Mouse (Mus musculus) embryonic facial prominence, embryonic 10.5 days (tissue): ENCODE measurements around the gene B4gat1. TPM values are rescaled to one million over a fixed set of nuclear protein-coding genes. Genes with fewer than 3 reads are reported as not detected.

Experiments used
- DNase-seq: peaks from one replicate; pipeline ENCODE4 v3.0.0-alpha.2; 2017; ENCODE audit warnings: low spot score
- H3K27ac ChIP-seq: fragments of 300-500 bp; sonication (generic); replicated peaks from 2 replicates; pipeline ENCODE4 v1.5.1; 2016; ENCODE audit warnings: mild to moderate bottlenecking
- H3K27me3 ChIP-seq: fragments of 300-500 bp; sonication (generic); replicated peaks from 2 replicates; pipeline ENCODE4 v1.6.1; 2016; ENCODE audit warnings: low read depth, mild to moderate bottlenecking; ENCODE audit not compliant: poor library complexity, severe bottlenecking
- H3K36me3 ChIP-seq: fragments of 300-500 bp; sonication (generic); replicated peaks from 2 replicates; pipeline ENCODE4 v1.6.1; 2016; ENCODE audit warnings: mild to moderate bottlenecking, moderate library complexity
- H3K4me1 ChIP-seq: fragments of 300-500 bp; sonication (generic); 2 replicates; pipeline ENCODE4 v1.6.1; 2016
- H3K4me3 ChIP-seq: fragments of 300-500 bp; sonication (generic); 2 replicates; pipeline ENCODE4 v1.5.1; 2016; ENCODE audit warnings: mild to moderate bottlenecking, moderate library complexity
- H3K9me3 ChIP-seq: fragments of 300-500 bp; sonication (generic); 2 replicates; pipeline ENCODE4 v1.6.1; 2016; ENCODE audit warnings: mild to moderate bottlenecking
- WGBS: fragments of 180-500 bp; shearing (Covaris S2); methylation state at CpG from one replicate; pipeline ENCODE4 v1.1.7; 2016; 5-methylcytosine and 5-hydroxymethylcytosine counted together
- polyA plus RNA-seq: library from polyadenylated mRNA; unstranded; fragments of >200 nt; fragmentation: Nextera tagmentation; extraction: Ambion mirVana; gene quantifications from 2 replicates; pipeline ENCODE4 v1.2.1, GENCODE M21; 2016

Gene B4gat1
- polyA plus RNA-seq, 1 experiment from 2014 or later = 36.1 TPM

DNA sequence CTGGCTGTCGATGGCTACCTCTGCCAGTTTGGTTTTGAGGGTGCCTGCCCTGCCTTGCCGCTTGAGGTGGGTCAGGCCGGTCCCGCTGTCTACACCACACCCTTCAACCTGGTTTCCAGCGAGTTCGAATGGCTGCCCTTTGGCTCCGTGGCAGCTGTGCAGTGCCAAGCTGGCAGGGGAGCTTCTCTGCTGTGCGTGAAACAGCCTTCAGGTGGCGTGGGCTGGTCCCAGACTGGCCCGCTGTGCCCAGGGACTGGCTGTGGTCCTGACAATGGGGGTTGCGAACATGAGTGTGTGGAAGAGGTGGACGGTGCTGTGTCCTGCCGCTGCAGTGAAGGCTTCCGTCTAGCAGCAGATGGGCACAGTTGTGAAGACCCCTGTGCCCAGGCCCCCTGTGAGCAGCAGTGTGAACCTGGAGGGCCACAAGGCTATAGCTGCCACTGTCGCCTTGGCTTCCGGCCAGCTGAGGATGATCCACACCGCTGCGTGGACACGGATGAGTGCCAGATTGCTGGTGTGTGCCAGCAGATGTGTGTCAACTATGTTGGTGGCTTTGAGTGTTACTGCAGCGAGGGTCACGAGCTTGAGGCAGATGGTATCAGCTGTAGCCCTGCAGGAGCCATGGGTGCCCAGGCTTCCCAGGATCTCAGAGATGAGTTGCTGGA is 30.1 kb downstream of the B4gat1 start:
- Histone ChIP-seq H3K4me1 (peaks cover 80% of the 10 kb centered on the region), H3K27me3 (peaks cover 51% of the 10 kb centered on the region), H3K36me3 (no peaks in the 10 kb centered on the region), H3K9me3 (no peaks in the 10 kb centered on the region), H3K27ac (peak overlapping the region; percentile 93), H3K4me3 (peak overlapping the region; percentile 69)
- DNase-seq = no peak
- 43% methylated on average over 21 of the region's 21 CpGs for WGBS

DNA sequence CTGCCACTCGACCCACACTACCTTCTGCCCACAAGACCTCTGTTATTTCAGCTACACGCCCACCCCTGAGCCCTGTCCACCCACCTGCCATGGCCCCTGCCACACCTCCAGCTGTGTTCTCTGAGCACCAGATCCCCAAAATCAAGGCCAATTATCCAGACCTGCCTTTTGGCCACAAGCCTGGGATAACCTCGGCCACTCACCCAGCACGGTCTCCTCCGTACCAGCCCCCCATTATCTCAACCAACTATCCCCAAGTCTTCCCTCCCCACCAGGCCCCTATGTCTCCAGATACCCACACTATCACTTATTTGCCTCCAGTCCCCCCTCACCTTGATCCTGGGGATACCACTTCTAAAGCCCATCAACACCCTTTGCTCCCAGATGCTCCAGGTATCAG is 30.9 kb downstream of the B4gat1 start:
- Histone ChIP-seq H3K27me3 (peaks cover 54% of the 10 kb centered on the region), H3K4me3 (peak overlapping the region; percentile 69), H3K27ac (peak overlapping the region; percentile 93), H3K9me3 (no peaks in the 10 kb centered on the region), H3K4me1 (peaks cover 78% of the 10 kb centered on the region), H3K36me3 (no peaks in the 10 kb centered on the region)
- no peak for DNase-seq
- 89% methylated on average over 5 of the region's 5 CpGs for WGBS

DNA sequence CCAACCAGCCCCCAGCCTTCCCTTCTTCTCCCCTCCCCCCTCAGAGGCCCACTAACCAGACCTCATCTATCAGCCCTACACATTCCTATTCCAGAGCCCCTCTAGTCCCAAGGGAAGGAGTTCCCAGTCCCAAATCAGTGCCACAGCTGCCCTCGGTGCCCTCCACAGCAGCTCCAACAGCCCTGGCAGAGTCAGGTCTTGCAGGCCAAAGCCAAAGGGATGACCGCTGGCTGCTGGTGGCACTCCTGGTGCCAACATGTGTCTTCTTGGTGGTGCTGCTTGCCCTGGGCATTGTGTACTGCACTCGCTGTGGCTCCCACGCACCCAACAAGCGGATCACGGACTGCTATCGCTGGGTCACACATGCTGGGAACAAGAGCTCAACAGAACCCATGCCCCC is 31.4 kb downstream of the B4gat1 start:
- Histone ChIP-seq H3K4me3 (peak overlapping the region; percentile 69), H3K27ac (peak overlapping the region; percentile 93), H3K4me1 (peaks cover 73% of the 10 kb centered on the region), H3K9me3 (no peaks in the 10 kb centered on the region), H3K27me3 (peaks cover 59% of the 10 kb centered on the region), H3K36me3 (no peaks in the 10 kb centered on the region)
- 85% methylated on average over 7 of the region's 7 CpGs for WGBS
- no peak for DNase-seq

DNA sequence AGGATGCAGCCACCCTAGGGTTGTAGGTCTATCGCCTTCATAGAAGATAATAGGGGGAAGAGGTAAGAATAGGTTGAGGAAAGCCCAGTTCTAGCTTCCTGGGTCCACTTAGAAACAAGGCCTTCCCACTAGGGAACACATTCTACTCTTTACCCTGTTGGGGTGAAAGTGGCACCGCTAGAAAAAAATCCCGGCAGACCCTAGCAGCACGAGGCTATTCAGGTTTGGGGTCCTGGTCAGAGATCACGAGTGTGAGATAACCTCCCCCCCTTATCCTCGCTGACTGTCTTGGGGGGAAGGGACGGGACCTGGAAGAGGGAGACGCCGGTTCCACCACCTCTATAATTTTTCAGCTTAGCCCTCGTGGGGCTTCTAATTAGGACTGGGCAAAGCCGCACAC is 32.5 kb downstream of the B4gat1 start:
- peak overlapping the region; percentile 93 for H3K27ac ChIP-seq
- peaks cover 67% of the 10 kb centered on the region for H3K4me1 ChIP-seq
- no peaks in the 10 kb centered on the region for H3K9me3 ChIP-seq
- peak overlapping the region; percentile 69 for H3K4me3 ChIP-seq
- 2% methylated on average over 11 of the region's 11 CpGs for WGBS
- H3K36me3 ChIP-seq = no peaks in the 10 kb centered on the region
- no peak for DNase-seq
- peaks cover 60% of the 10 kb centered on the region for H3K27me3 ChIP-seq

DNA sequence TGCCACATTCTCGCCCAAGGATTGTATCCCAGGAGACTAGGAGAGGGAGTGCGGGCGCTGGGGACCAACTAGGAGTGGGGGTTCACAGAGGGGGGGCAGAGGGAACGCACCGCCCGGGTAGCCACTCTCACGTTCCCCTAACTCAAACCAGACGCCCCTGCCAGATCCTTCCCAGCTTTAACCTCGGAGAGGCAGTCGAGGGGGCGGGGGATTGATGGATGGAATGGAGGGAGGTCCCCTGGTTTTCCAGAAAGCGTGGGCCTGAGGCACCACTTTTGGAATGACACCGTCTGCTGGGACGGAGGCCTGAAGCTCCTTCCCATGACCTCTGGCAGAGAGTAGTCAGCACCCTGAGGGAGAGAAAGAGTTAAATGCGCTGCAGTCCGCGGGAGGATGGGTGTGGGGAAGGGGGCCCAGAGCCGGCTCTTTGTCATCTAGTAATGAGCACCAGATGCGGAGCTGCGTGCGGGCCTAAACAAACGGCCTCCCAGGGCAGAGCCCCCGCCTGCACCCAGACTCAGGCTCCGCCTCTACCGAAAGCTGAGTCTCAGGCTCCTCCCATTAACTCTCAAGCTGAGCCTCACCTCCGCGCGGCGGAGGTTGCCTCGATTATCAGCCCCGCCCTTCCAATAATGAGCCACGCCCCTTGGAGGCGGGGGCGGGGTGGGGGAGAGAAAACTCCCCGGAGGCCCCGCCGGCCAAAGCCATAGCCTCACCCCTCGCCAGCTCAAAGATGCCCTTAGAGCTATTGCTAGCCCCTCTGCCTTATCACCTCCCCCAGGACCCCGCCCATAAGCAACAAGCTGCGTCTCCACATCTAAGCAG is 33.1 kb downstream of the B4gat1 start:
- peak overlapping the region; percentile 69 for H3K4me3 ChIP-seq
- H3K4me1 ChIP-seq = peaks cover 66% of the 10 kb centered on the region
- DNase-seq = peak; percentile 97
- H3K27ac ChIP-seq = peak overlapping the region; percentile 93
- no peaks in the 10 kb centered on the region for H3K9me3 ChIP-seq
- WGBS = under 1% methylated on average over 40 of the region's 40 CpGs
- peaks cover 56% of the 10 kb centered on the region for H3K27me3 ChIP-seq
- H3K36me3 ChIP-seq = no peaks in the 10 kb centered on the region

DNA sequence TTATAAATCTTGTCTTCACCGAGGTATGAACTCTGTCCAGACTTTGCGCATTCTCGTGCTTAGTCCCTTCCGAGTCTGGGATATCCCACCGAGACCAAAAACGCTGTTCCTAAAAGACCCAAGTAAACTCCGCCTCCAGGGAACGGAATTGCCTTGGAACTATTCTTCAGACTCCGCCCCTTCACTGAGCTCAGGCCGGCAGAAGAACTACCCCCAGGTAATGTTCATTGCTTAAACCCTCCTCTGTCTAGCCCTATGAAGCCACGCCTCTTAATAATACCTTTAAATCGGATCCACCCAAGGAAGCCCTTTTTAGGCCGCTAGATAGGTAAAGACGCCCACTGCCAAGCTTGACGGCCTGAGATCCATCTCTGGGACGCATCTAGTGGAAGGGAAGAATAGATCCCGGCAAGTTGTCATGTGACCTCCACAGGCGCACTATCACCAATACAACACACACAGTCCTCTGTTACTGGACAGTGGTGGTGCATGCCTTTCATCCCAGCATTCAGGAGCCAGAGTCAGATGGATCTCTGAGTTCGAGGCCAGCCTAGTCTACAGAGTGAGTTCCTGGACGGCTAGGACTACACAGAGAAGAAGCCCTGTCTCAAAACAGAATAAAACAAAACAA is 33.9 kb downstream of the B4gat1 start:
- WGBS = 1% methylated on average over 20 of the region's 20 CpGs

DNA sequence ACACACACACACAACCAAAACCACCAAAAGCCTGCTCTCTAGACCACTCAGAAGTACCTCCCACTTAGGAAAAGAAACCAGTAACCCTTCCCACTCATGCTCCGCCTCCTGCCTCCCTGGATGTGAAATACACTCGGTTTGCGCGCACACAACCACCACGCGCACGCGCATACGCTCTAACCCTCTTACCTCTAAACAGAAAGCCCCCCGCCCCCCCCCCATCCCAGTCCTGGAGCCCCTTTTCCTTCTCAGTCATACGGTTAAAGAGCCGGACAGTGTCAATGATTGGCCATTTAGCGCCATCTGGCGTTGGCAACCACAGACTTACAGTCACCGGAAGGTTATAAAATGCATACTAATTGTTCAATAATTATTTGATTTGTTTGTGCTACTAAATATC is 34.4 kb downstream of the B4gat1 start:
- Histone ChIP-seq H3K27me3 (peaks cover 43% of the 10 kb centered on the region), H3K27ac (peak overlapping the region; percentile 93), H3K9me3 (no peaks in the 10 kb centered on the region), H3K4me1 (peaks cover 53% of the 10 kb centered on the region), H3K4me3 (peak overlapping the region; percentile 69), H3K36me3 (no peaks in the 10 kb centered on the region)
- WGBS = 1% methylated on average over 15 of the region's 15 CpGs
- DNase-seq = peak; percentile 94

More for the DNA sequence above, 33.9 kb downstream of the B4gat1 start:
- DNase-seq = peak; percentile 62
- Histone ChIP-seq H3K4me3 (peak overlapping the region; percentile 69), H3K4me1 (peaks cover 58% of the 10 kb centered on the region), H3K36me3 (no peaks in the 10 kb centered on the region), H3K27ac (peak overlapping the region; percentile 93), H3K27me3 (peaks cover 49% of the 10 kb centered on the region), H3K9me3 (no peaks in the 10 kb centered on the region)

DNA sequence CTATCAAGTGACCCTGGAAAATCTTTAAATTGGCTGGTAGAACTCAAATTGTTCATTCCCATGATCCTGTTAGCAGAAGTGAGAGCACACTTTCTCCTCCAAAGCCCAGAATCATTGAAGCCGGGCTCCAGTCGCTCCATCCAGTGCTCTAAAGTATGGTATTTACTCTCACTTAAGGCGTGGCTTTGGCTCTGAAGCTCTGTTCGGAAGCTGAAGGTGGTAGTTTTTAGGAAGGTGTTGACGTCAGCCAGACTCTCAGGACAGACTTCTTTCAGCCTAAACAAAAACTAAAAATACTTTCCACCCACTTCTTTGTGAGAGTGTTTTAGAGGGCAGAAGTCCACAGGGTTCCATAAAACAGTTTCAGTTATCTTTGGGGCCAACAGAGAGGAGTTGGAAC is 34.9 kb downstream of the B4gat1 start:
- Histone ChIP-seq H3K9me3 (no peaks in the 10 kb centered on the region), H3K36me3 (no peaks in the 10 kb centered on the region), H3K4me1 (peaks cover 48% of the 10 kb centered on the region), H3K27ac (no peak overlapping the region), H3K27me3 (peaks cover 38% of the 10 kb centered on the region), H3K4me3 (0 out of 2 replicates have a peak overlapping the region, but pooled peaks have one; percentile 69)
- WGBS = 44% methylated on average over 5 of the region's 5 CpGs
- DNase-seq = no peak

DNA sequence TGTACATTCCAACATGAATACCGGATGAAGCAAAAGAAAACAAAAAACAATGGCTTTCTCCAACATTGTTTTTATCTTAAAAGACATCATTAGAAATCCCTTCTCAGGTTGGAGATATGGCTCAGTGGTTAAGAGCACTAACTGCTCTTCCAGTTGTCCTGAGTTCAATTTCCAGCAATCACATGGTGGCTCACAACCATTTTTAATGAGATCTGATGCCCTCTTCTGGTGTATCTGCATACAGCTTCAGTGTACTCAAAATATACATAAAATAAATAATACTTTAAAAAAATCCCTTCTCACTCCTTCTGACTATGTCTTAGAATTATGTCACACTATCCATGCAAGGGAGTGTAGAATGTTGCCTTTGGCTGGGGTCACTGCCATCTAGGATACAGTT is 40.7 kb downstream of the B4gat1 start:
- WGBS = 91% methylated on average over 1 of the region's 1 CpGs

DNA sequence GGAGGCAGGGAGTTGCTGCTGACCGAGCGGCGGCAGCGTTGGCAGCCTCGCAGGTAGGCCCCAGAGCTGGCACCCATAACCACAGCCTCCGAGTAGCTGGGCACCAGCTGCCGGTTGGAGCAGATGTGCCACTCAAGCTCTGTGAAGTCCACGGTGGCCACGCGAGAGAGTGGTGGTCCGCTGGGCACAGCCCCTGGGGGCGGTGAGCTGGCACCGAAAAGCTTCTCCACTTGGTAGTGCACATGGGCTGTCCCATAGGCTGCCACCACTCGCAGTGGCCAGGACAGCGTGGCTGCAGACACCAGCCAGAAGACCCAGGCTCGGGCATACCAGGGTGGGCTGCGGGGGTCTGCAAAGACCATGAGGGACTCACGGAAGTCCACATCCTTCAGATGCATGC is 43.4 kb downstream of the B4gat1 start:
- no peaks in the 10 kb centered on the region for H3K36me3 ChIP-seq
- peaks cover 15% of the 10 kb centered on the region for H3K4me1 ChIP-seq
- DNase-seq = no peak
- WGBS = 71% methylated on average over 18 of the region's 18 CpGs
- no peak overlapping the region for H3K27ac ChIP-seq
- peaks cover 73% of the 10 kb centered on the region for H3K27me3 ChIP-seq
- no peak overlapping the region for H3K4me3 ChIP-seq
- H3K9me3 ChIP-seq = no peaks in the 10 kb centered on the region

More for the DNA sequence above, 40.7 kb downstream of the B4gat1 start:
- H3K27me3 ChIP-seq = peaks cover 57% of the 10 kb centered on the region
- no peak overlapping the region for H3K27ac ChIP-seq
- DNase-seq = no peak
- no peaks in the 10 kb centered on the region for H3K36me3 ChIP-seq
- no peak overlapping the region for H3K4me3 ChIP-seq
- no peaks in the 10 kb centered on the region for H3K9me3 ChIP-seq
- 0 out of 2 replicates have a peak, but pooled peaks cover 3% of the 10 kb centered on the region for H3K4me1 ChIP-seq

DNA sequence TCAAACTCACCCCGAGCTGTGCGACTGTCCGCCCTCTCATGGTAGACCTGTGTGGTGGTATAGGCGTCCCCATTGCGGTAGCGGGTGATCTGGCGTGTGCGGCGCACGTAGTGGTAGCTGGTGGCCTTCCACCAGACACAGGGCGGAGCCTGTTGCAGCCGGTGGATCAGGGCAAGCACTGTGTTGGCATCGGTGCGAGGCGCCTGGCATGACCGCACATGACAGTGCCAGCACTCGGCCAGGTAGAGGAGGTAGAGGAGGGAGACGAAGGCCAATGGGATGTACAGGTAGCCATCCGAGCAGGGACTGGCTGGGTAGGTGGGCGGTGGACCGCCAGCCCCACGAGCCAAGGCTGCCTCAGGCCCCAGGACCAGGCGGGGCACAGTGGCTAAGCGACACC is 44.0 kb downstream of the B4gat1 start:
- Histone ChIP-seq H3K4me3 (no peak overlapping the region), H3K27me3 (peaks cover 73% of the 10 kb centered on the region)

DNA sequence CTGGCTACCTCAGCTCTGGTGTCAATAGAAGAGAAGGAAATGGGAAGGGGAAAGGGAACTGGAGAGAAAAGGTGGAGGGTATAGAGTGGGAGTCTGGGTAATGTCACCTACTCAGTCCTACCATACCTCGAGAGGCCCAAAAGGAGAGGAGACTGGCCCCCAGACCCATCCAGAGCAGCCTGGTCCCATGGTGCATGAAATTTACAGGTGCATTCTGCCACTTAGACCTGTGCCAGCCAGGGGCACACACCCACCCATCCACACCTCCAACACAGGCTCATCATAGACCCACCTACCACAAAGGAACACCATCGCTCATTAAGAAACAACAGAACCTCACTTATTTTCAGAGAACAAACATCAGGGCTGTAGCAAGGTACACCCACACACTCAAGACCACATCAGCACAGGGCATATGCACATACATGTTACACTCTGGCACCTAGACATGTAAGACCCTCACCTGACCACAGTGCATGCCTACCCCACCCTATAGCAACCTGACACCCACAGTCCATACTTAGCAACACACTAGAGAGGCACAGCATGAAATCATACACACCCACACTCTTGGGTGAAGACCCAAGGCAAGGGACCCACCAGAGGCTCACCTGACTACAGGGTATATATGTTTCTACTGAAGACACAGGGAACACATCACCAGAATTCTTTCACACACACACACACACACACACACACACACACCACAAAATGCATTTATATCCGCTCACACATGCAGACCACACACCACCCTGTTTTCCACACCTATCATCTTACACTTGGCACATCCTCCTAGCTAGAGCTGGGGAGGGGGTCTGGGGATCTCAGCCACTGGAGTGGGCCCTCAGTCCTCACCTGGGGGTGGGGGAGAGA is 45.6 kb downstream of the B4gat1 start:
- no peaks in the 10 kb centered on the region for H3K36me3 ChIP-seq
- H3K4me3 ChIP-seq = peak overlapping the region; percentile 58; the same call in 1 of the 2 replicates
- peaks cover 29% of the 10 kb centered on the region for H3K4me1 ChIP-seq
- whole genome bisulfite sequencing = 73% methylated on average over 3 of the region's 3 CpGs
- no peak for DNase-seq
- H3K27ac ChIP-seq = no peak overlapping the region
- peaks cover 73% of the 10 kb centered on the region for H3K27me3 ChIP-seq
- no peaks in the 10 kb centered on the region for H3K9me3 ChIP-seq

More for the DNA sequence above, 44.0 kb downstream of the B4gat1 start:
- Histone ChIP-seq H3K9me3 (no peaks in the 10 kb centered on the region), H3K27ac (no peak overlapping the region), H3K36me3 (no peaks in the 10 kb centered on the region), H3K4me1 (peaks cover 20% of the 10 kb centered on the region)
- WGBS = 72% methylated on average over 24 of the region's 24 CpGs
- no peak for DNase-seq
